Mouse (Mus musculus) embryonic fibroblast, embryonic 13.5 days (primary cell): ENCODE data around the gene Hspa12a. TPM values are rescaled to one million over a fixed set of nuclear protein-coding genes. Genes with fewer than 3 reads are reported as not detected.

Source experiments
- H3K27ac ChIP-seq: 2 replicates; pipeline ENCODE4 v1.5.1; 2012; ENCODE audit warnings: low read length, control low read depth, inconsistent platforms; ENCODE audit not compliant: insufficient read depth
- H3K4me1 ChIP-seq: 2 replicates; pipeline ENCODE4 v1.6.1; 2011; ENCODE audit warnings: low read length; ENCODE audit not compliant: control insufficient read depth, insufficient read depth
- H3K4me3 ChIP-seq: 2 replicates; pipeline ENCODE4 v1.5.1; 2011; ENCODE audit warnings: mild to moderate bottlenecking, control low read depth, low read length; ENCODE audit not compliant: insufficient read depth
- CTCF ChIP-seq: IDR thresholded peaks from 2 replicates; pipeline ENCODE4 v1.5.1; 2011; ENCODE audit warnings: mild to moderate bottlenecking, control low read depth, low read length, moderate library complexity, borderline replicate concordance; ENCODE audit not compliant: insufficient read depth
- POLR2A ChIP-seq: IDR thresholded peaks from 2 replicates; pipeline ENCODE4 v1.6.1; 2011; ENCODE audit warnings: low read depth, mild to moderate bottlenecking, control low read depth, low read length, moderate library complexity
- polyA plus RNA-seq: library from polyadenylated mRNA; stranded (reverse); fragments of >200 nt; gene quantifications from 2 replicates; pipeline ENCODE4 v1.2.4, GENCODE M21; 2011; ENCODE audit warnings: low read depth; ENCODE audit not compliant: missing spikeins, insufficient read length

Gene Hspa12a
- polyA plus RNA-seq, 1 experiment: 7.1 TPM

GRCm38 (mm10) chr19:58883451-58883850 lies 60.0 kb downstream of the Hspa12a start:
- TF ChIP-seq POLR2A (no peak), CTCF (no peak)
- H3K27ac ChIP-seq: no peak overlapping the region
- no peak overlapping the region for H3K4me3 ChIP-seq
- peaks cover 11% of the 10 kb centered on the region for H3K4me1 ChIP-seq

DNA sequence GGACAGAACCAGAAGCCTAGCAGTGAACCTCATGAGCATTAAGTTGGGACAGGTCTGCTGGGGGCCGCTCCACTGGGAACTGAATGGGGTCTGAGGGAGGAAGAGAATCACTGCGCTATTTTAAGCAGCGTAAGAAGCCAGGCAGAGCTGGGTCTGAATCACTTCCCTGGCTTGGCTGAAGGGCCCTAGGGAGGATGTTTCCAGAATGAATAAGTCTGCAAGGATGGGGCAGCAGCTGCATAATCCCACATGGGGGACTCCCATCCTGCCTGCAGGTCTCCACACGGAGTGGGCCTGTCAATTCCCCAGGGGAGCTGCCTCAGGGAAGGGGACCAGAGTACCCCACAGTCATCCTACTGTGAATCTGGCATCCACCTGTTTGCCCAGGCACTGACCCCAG lies 61.1 kb downstream of the Hspa12a start:
- H3K27ac ChIP-seq: peak overlapping the region; percentile 23; the same call in 1 of the 2 replicates
- TF ChIP-seq POLR2A (no peak), CTCF (no peak)
- peaks cover 17% of the 10 kb centered on the region for H3K4me1 ChIP-seq
- H3K4me3 ChIP-seq: no peak overlapping the region

- Histone ChIP-seq H3K4me3 (no peak overlapping the region), H3K27ac (no peak overlapping the region), H3K4me1 (peaks cover 17% of the 10 kb centered on the region)
- TF ChIP-seq POLR2A: no peak
- no peak for TF ChIP-seq CTCF
These were observed 64.0 kb downstream of the Hspa12a start for GRCm38 (mm10) chr19:58879330-58879957.

DNA sequence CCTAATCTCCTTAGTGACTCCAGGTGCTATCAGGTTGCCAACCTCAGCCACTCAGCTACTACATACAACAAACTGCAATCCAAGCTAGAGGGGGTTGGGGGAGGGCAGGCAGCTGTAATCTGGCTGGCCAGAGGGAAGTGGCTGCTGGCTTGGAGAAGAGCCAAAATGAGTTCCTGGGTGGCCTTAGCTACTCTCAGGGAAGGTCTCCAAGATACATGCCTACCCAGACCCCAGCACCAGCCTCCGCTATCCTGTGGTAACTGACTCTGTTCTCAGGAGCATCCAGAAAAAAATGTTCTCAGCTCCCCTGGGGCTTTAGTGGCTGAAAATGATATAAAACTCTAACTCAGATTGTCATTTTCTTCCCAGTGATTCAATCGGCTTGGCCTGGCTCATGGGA lies 64.9 kb downstream of the Hspa12a start:
- Histone ChIP-seq H3K27ac (peak overlapping the region; percentile 48; the same call in 1 of the 2 replicates), H3K4me3 (no peak overlapping the region), H3K4me1 (peaks cover 17% of the 10 kb centered on the region)
- TF ChIP-seq CTCF (no peak), POLR2A (no peak)

DNA sequence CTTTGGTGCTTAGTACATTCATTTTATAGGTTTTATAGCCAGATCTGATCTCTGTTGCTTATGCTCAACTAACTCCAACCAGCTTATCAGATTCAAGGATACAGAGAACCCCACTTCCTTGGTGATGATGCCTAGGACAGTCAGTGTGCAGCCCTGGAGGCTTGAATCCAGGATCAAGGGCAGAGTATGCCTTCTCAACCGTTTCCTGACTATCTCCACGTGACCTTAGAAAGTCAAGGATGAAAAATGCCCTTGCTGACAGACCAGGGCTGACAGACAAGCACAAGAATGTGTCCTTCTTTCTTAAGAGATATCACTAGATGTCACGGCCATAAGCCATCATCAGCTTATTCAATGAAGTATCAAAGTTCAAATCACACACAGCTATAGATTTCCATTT lies 69.9 kb downstream of the Hspa12a start:
- H3K4me1 ChIP-seq: peaks cover 9% of the 10 kb centered on the region
- H3K27ac ChIP-seq: no peak overlapping the region
- no peak overlapping the region for H3K4me3 ChIP-seq
- no peak for TF ChIP-seq POLR2A
- no peak for TF ChIP-seq CTCF

- TF ChIP-seq POLR2A (no peak), CTCF (no peak)
- Histone ChIP-seq H3K4me1 (peaks cover 2% of the 10 kb centered on the region; the same call in 1 of the 2 replicates), H3K4me3 (no peak overlapping the region), H3K27ac (no peak overlapping the region)
These were observed 70.8 kb downstream of the Hspa12a start for GRCm38 (mm10) chr19:58872381-58873259.

DNA sequence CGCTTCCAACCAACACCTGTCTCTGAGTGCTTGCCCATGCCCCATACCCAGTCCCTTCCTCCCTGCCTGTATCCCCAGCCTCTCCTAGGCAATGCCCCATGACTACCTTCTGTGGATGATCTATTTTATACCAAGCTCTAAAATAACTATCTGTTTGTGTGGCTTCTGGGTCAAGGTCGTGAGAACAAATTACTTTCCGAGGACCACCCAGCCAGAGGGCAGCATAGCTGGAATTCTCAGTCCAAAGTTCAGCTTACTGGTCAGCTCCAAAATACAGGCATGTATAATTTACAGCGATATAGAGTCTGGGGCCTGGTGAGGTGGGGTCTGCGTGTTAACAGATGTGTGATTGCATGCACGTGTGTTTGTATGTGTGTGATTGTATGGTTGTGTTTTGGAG lies 71.6 kb downstream of the Hspa12a start:
- H3K4me3 ChIP-seq: no peak overlapping the region
- H3K4me1 ChIP-seq: peaks cover 7% of the 10 kb centered on the region
- TF ChIP-seq POLR2A (no peak), CTCF (no peak)
- no peak overlapping the region for H3K27ac ChIP-seq

DNA sequence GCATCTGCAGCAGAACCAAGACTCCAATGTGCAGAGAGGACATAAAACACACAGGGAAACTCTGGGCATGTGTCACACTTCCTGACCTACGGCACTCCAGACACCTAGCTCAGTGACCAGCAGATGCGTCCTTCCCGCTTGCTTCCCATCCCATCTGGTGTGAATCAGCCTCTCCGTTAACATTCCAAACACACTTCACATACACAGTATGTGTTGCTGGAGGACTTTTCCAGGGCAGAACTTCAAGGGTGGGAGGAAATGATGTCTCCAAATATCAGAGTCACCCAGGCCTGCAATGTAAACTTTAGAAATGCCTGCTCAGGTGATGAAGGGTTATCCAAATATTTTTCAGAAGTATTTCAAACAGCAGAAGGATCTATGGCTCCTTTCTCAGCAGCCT lies 76.8 kb downstream of the Hspa12a start:
- H3K4me1 ChIP-seq: peaks cover 10% of the 10 kb centered on the region
- no peak overlapping the region for H3K27ac ChIP-seq
- no peak overlapping the region for H3K4me3 ChIP-seq
- TF ChIP-seq POLR2A (no peak), CTCF (no peak)

DNA sequence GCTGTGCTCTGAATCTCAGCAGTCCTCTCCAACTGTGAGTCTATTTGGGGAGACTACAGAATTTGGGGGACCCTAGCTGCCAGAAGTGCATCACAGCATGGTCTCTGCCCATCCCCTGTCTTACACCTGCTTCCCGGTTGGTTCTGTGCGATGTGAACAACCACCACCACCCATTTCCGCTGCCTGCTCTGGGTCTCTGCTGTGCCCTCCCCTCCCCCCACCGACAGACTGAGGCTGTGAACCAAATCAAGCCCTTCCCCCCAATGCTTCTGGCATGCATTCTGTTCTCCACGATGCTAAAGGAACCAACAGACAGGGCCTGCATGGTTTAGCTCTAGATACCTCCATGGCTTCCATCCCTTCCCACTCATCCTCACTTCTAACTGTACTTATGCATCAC lies 78.2 kb downstream of the Hspa12a start:
- peaks cover 10% of the 10 kb centered on the region for H3K4me1 ChIP-seq
- no peak overlapping the region for H3K27ac ChIP-seq
- TF ChIP-seq CTCF: no peak
- no peak for TF ChIP-seq POLR2A
- H3K4me3 ChIP-seq: no peak overlapping the region
